Mouse (Mus musculus) heart, postnatal 0 days (tissue): ENCODE measurements around the gene Gmfg. TPM values are rescaled to one million over a fixed set of nuclear protein-coding genes. Genes with fewer than 3 reads are reported as not detected.

Source experiments
- ATAC-seq: fragments of 200-750 bp; cut with Nextera tagmentation; 2 replicates; pipeline ENCODE4 v1.8.0; 2017; ENCODE audit warnings: low read depth, moderate number of reproducible peaks, moderate library complexity; ENCODE audit not compliant: insufficient read depth
- DNase-seq: peaks from one replicate; pipeline ENCODE4 v3.0.0-alpha.2; 2016; ENCODE audit warnings: low spot score
- H3K27ac ChIP-seq: fragments of 300-500 bp; sonication (generic); 2 replicates; pipeline ENCODE4 v1.5.1; 2014; ENCODE audit warnings: low read depth, mild to moderate bottlenecking
- H3K27me3 ChIP-seq: fragments of 300-500 bp; sonication (generic); 2 replicates; pipeline ENCODE4 v1.6.1; 2014; ENCODE audit warnings: low read length, mixed read lengths; ENCODE audit not compliant: control insufficient read depth, insufficient read depth
- H3K36me3 ChIP-seq: fragments of 300-500 bp; sonication (generic); replicated peaks from 2 replicates; pipeline ENCODE4 v1.6.1; 2014; ENCODE audit warnings: low read length, mixed read lengths; ENCODE audit not compliant: control insufficient read depth, insufficient read depth
- H3K4me1 ChIP-seq: fragments of 300-500 bp; sonication (generic); 2 replicates; pipeline ENCODE4 v1.6.1; 2014; ENCODE audit warnings: antibody characterized with exemption; ENCODE audit not compliant: control insufficient read depth, insufficient read depth
- H3K4me2 ChIP-seq: fragments of 300-500 bp; sonication (generic); 2 replicates; pipeline ENCODE4 v1.6.1; 2014; ENCODE audit warnings: low read depth, mild to moderate bottlenecking, low read length, moderate library complexity
- H3K4me3 ChIP-seq: fragments of 300-500 bp; sonication (generic); 2 replicates; pipeline ENCODE4 v1.5.1; 2014; ENCODE audit warnings: low read depth, low read length
- H3K9ac ChIP-seq: fragments of 300-500 bp; sonication (generic); replicated peaks from 2 replicates; pipeline ENCODE4 v1.6.1; 2014; ENCODE audit warnings: low read depth, low read length, mixed read lengths
- H3K9me3 ChIP-seq: fragments of 300-500 bp; sonication (generic); replicated peaks from 2 replicates; pipeline ENCODE4 v1.6.1; 2016; ENCODE audit warnings: low read length; ENCODE audit not compliant: control insufficient read depth
- CTCF ChIP-seq: IDR thresholded peaks from 2 replicates; pipeline ENCODE4 v1.5.1; 2016; ENCODE audit warnings: antibody characterized with exemption, control low read depth, low read depth
- EP300 ChIP-seq: IDR thresholded peaks from 2 replicates; pipeline ENCODE4 v1.6.1; 2016; ENCODE audit warnings: antibody characterized with exemption, low read depth
- WGBS: fragments of 180-500 bp; shearing (Covaris S2); extraction: QIAGEN DNeasy Blood & Tissue Kit; methylation state at CpG from one replicate; pipeline ENCODE4 v1.1.7; 2014; 5-methylcytosine and 5-hydroxymethylcytosine counted together
- polyA plus RNA-seq: library from polyadenylated mRNA; unstranded; fragments of >200 nt; fragmentation: Nextera tagmentation; extraction: Ambion mirVana; gene quantifications from 2 replicates; pipeline ENCODE4 v1.2.1, GENCODE M21; 2015
- total RNA-seq: library from RNA; depleted of rRNA; stranded (reverse); fragments of >200 nt; gene quantifications from 2 replicates; pipeline ENCODE4 v1.2.3, GENCODE M21; 2014; ENCODE audit warnings: low replicate concordance

The Gmfg gene
- total and polyA plus RNA-seq, 2 experiments from 2014 or later, result 1.5 to 8.9 TPM

DNA sequence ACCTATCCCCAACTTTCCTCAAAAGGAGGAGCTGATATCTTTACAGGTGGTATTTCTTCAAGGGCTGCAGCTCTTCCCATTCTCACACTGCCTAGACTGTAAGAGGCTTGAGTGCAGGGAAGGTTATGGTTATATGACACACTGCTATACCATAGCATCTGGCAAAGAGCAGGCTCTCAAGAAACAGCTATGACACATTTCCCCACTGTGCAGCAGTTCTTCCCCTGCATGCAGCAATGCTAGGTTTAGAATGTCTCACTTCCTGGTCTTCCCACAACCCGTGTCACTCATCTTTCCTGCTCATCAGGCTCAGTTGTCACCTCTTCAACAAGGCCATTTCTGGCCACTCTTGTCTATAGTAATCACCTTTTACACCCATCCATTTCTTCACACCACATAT lies 6.7 kb upstream of the Gmfg start:
- H3K4me1 ChIP-seq, result peaks cover 67% of the 10 kb centered on the region
- TF ChIP-seq EP300 (no peak), CTCF (no peak)
- DNase-seq (no peak), ATAC-seq (no peak)
- no peak overlapping the region for H3K4me2 ChIP-seq
- H3K36me3 ChIP-seq, result 0 out of 2 replicates have a peak, but pooled peaks cover 3% of the 10 kb centered on the region
- H3K27me3 ChIP-seq, result no peaks in the 10 kb centered on the region
- H3K9ac ChIP-seq, result no peak overlapping the region
- H3K4me3 ChIP-seq, result no peak overlapping the region
- no peaks in the 10 kb centered on the region for H3K9me3 ChIP-seq
- 19% methylated on average over 1 of the region's 1 CpGs for WGBS
- no peak overlapping the region for H3K27ac ChIP-seq

DNA sequence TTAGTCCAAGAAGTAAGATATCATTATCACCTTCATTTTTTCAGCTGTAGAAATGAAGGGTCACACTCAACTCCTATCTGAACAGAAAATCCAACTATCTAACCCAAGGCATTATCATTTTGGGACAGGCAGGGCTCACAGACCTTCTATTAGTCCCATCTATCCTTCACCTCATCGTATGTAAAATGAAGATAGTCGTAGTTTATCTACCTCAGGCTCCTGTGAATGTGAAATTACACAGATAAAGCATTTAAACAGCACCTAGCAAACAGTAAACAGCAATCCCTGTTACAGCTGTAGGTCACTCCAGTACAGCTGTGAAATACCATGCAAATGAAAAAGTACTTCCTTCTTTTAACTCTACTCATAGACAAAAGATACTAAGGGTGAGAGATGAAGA lies 5.0 kb upstream of the Gmfg start:
- peak overlapping the region; percentile 74 for H3K27ac ChIP-seq
- peak overlapping the region; percentile 24 for H3K4me2 ChIP-seq
- H3K36me3 ChIP-seq, result 0 out of 2 replicates have a peak, but pooled peaks cover 3% of the 10 kb centered on the region
- H3K4me3 ChIP-seq, result no peak overlapping the region
- no peak for DNase-seq
- H3K4me1 ChIP-seq, result peaks cover 67% of the 10 kb centered on the region
- peak overlapping the region; percentile 18; the same call in 1 of the 2 replicates for H3K9ac ChIP-seq
- ATAC-seq, result no peak
- no peaks in the 10 kb centered on the region for H3K27me3 ChIP-seq
- 48% methylated on average over 2 of the region's 2 CpGs for WGBS
- H3K9me3 ChIP-seq, result no peaks in the 10 kb centered on the region
- no peak for TF ChIP-seq CTCF
- TF ChIP-seq EP300, result no peak

DNA sequence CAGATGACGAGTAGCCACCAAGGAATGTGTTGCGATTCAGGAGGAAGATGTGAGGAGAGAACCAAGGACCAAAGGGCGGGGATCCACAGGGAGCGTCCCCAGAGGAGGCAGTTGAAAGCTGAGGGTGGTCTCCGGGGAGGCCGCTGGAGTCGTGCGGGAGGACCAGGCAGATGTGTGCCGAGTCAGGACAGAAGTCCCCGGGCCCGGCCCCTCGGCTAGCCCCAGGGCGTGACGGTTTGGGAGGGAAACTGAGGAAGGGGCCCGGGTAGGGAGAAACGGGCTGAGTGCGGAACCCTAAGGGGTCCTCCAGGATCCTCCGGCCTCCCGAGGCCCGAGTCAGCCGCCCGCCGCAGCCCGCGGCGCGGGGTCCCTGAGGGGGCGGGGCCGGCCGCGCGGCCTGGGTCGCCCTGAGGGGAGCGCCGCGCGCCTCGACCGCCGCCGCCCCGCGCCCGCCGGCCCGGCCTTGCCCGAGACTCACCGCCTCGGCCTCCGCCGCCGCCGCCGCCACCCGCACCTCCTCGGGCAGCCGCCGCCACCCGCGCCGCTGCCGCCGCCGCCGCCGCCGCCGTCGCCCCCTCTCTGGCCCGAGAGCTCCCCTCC lies 1.5 kb upstream of the Gmfg start:
- DNase-seq (no peak), ATAC-seq (peak; percentile 1; the same call in 1 of the 2 replicates)
- Histone ChIP-seq H3K27me3 (no peaks in the 10 kb centered on the region), H3K9me3 (no peaks in the 10 kb centered on the region), H3K36me3 (0 out of 2 replicates have a peak, but pooled peaks cover 2% of the 10 kb centered on the region), H3K4me3 (peak overlapping the region; percentile 85), H3K4me1 (peaks cover 47% of the 10 kb centered on the region), H3K9ac (peak overlapping the region; percentile 96), H3K27ac (peak overlapping the region; percentile 69), H3K4me2 (peak overlapping the region; percentile 87)
- TF ChIP-seq EP300 (no peak), CTCF (no peak)
- 2% methylated on average over 18 of the region's 70 CpGs for WGBS

DNA sequence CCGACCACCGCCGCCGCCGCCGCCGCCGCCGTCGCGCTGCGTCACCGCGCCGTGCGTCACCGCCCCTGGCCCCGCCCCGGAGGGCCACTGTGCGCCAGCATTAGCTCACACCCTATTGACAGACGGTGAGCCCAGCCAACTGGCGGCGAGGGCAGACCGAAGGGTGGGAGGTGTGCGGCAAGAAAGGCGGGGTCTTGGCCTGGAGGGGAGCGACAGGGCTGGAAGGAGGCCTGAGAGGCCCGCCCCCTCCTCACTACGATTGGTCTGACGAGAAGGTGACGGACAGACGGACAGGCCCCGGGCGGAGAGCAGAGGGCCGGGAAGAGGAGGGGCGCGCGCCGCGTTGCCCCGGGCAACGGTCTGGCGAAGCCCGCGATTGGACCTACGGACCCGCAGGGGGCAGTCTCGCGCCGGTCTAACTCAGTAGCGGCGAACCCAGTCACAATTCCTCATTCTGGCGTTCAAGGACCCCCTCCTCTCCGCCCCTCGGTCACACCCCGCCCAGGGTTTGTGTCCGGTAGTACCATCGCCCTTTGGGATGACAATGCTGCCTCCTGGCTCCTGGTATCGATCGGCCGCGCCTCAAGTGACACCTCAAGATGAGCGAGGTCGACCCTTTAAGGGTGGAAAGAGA lies 859 bp upstream of the Gmfg start:
- 0% methylated on average over 44 of the region's 64 CpGs for WGBS
- ATAC-seq (peak; percentile 97), DNase-seq (peak; percentile 100)
- Histone ChIP-seq H3K36me3 (no peaks in the 10 kb centered on the region), H3K4me1 (peaks cover 40% of the 10 kb centered on the region), H3K9me3 (no peaks in the 10 kb centered on the region), H3K27ac (peak overlapping the region; percentile 82), H3K27me3 (no peaks in the 10 kb centered on the region), H3K4me3 (peak overlapping the region; percentile 85), H3K4me2 (peak overlapping the region; percentile 87), H3K9ac (peak overlapping the region; percentile 96)
- TF ChIP-seq CTCF (peak; percentile 71), EP300 (no peak)

DNA sequence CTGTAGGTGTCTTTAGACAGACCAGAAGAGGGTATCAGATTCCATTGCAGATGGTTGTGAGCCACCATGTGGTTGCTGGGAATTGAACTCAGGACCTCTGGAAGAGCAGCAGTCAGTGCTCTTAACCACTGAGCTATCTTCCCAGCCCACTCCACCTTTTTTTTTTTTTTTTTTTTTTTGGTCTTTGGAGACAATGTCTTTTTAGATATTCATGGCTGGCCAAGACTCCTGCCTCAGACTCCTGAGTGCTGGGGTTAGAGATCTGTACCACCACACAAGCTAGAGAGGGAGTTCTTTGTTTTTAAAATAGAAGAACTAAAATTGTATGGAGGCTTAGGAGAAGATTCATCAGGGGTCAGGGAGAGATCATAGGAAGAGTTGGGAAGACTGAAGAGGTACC lies 717 bp downstream of the Gmfg start:
- H3K27ac ChIP-seq, result no peak overlapping the region
- H3K27me3 ChIP-seq, result no peaks in the 10 kb centered on the region
- H3K4me2 ChIP-seq, result no peak overlapping the region
- H3K9me3 ChIP-seq, result no peaks in the 10 kb centered on the region
- no peaks in the 10 kb centered on the region for H3K36me3 ChIP-seq
- DNase-seq (no peak), ATAC-seq (no peak)
- peaks cover 25% of the 10 kb centered on the region for H3K4me1 ChIP-seq
- no peak overlapping the region for H3K4me3 ChIP-seq
- no peak for TF ChIP-seq CTCF
- no peak for TF ChIP-seq EP300
- no peak overlapping the region for H3K9ac ChIP-seq
